Comparison of ENCODE assay signal across 8 mouse cellular contexts in the genomic region with DNA sequence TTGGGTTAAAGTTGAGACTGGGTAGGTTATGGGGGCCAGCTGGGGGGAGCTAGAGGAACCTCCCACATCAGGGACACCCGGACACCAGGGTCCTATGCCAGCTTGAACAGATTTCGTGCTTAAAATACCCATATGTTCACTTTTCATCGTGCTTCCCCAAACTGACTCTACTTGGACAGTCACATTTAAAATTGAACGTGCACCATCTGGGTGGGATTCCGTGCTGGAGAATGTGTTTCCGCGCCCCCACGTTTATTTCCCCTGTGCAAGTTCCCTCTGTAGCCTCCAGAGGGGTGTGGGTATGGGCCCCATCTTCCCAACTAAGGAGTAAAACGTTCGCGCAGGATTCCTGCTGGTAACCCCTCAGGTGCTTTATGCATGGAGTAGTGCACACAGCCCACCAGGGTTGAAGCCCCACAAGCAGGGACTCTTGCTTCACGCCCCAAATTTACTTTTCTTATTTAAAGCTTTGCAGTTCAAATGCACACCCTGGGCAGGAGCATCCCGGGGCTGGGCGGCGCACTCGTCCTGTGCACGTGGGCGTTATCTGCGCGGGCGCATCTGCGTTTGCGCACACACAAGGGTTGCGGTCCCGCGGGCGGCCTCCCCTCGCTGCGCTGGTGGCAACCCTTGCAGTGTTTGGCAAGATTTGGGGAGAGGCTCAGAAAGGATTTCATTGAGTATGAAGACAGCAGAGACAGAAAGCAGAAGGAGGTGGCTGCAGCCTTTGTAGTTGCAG. TPM values are rescaled to one million over a fixed set of nuclear protein-coding genes. Genes with fewer than 3 reads are reported as not detected.
A peak's percentile ranks its signal among the peaks of the same experiment; 100 is the strongest.
DNase-seq lines count a peak whose midpoint lies in the region; ATAC-seq and TF ChIP-seq lines count a peak whose summit lies in the region.

No protein-coding gene starts in this region.

- 3% methylated on average over 29 of the region's 29 CpGs for WGBS in limb, embryonic 12.5 days

- H3K9ac ChIP-seq in limb, embryonic 12.5 days (replicated peaks) = no peak overlapping the region

- no peaks in the 10 kb centered on the region for H3K9me3 ChIP-seq in E14TG2a.4 (ENCODE audit: low read length)
- H3K9me3 ChIP-seq in limb, embryonic 12.5 days = no peaks in the 10 kb centered on the region

- H3K4me2 ChIP-seq in limb, embryonic 12.5 days = peak overlapping the region; percentile 81

- peaks cover 42% of the 10 kb centered on the region for H3K27me3 ChIP-seq in E14TG2a.4 (ENCODE audit: insufficient read depth, low read length)
- H3K27me3 ChIP-seq in limb, embryonic 12.5 days = peaks cover 54% of the 10 kb centered on the region

- H3K4me1 ChIP-seq in E14TG2a.4 (replicated peaks; ENCODE audit: low read depth, low read length) = peaks cover 33% of the 10 kb centered on the region
- H3K4me1 ChIP-seq in limb, embryonic 12.5 days (replicated peaks) = peaks cover 21% of the 10 kb centered on the region

- no peaks in the 10 kb centered on the region for H3K36me3 ChIP-seq in E14TG2a.4 (ENCODE audit: insufficient read depth, low read length)
- no peaks in the 10 kb centered on the region for H3K36me3 ChIP-seq in limb, embryonic 12.5 days

- no peak for ATAC-seq in limb, embryonic 12.5 days (ENCODE audit: insufficient number of reproducible peaks, insufficient read depth, low FRiP score, low TSS enrichment, low read depth)

- peak; percentile 26 for DNase-seq in embryo, embryonic 11 days
- DNase-seq in embryo, embryonic 10.5 days (ENCODE audit: low spot score) = no peak
- DNase-seq in frontal cortex, postnatal 36 days (ENCODE audit: low spot score in 2 of 2) = peak; percentile 13 to 34
- no peak for DNase-seq in thymus, postnatal 14 days
- DNase-seq in cerebellum, postnatal 36 days = no peak
- DNase-seq in gastrocnemius, postnatal 10 days = no peak

- H3K27ac ChIP-seq in limb, embryonic 12.5 days = no peak overlapping the region

- peak overlapping the region; percentile 49 for H3K4me3 ChIP-seq in E14TG2a.4 (replicated peaks; ENCODE audit: low read length)
- peak overlapping the region; percentile 46 for H3K4me3 ChIP-seq in limb, embryonic 12.5 days (replicated peaks)

- peak; percentile 22; the same call in 1 of the 2 replicates for TF ChIP-seq CTCF in E14TG2a.4 (conservative IDR thresholded peaks at IDR 0.05; ENCODE audit: low read length)

RNA-seq across cellular contexts. Expression of gene Gm5800, which starts 21.6 kb away (rescaled TPM):
- polyA plus RNA-seq in limb, embryonic 12.5 days (2016; fragmentation: Nextera tagmentation; extraction: Ambion mirVana) = not detected in 2 replicates
- not detected for total RNA-seq in gastrocnemius, postnatal 10 days (2021)

RNA-seq across cellular contexts. Expression of gene Ang4, which starts 34.8 kb away (rescaled TPM):
- polyA plus RNA-seq in limb, embryonic 12.5 days (2016; fragmentation: Nextera tagmentation; extraction: Ambion mirVana) = not detected in 2 replicates
- not detected for total RNA-seq in gastrocnemius, postnatal 10 days (2021)

RNA-seq across cellular contexts. Expression of gene Gm17079, which starts 43.3 kb away (rescaled TPM):
- polyA plus RNA-seq in limb, embryonic 12.5 days (2016; fragmentation: Nextera tagmentation; extraction: Ambion mirVana) = not detected in 2 replicates
- not detected for total RNA-seq in gastrocnemius, postnatal 10 days (2021)

Comparison
In these comparisons a context has a peak if more than half of its experiments do, and no peak if none do; other contexts are left out.
1. DNase-seq: peak in embryo, embryonic 11 days (single experiment) and frontal cortex, postnatal 36 days (2 of 2); none in embryo, embryonic 10.5 days (single experiment), thymus, postnatal 14 days (single experiment), cerebellum, postnatal 36 days (0 of 2) and gastrocnemius, postnatal 10 days (single experiment).